Mouse (Mus musculus) CH12.LX (cell line): ENCODE results near the gene Ccdc57. TPM values are rescaled to one million over a fixed set of nuclear protein-coding genes. Genes with fewer than 3 reads are reported as not detected.

Experiments
- DNase-seq: peaks from one replicate; pipeline ENCODE4 v3.0.0-alpha.2; 2013; ENCODE audit errors: extremely low read depth
- H3K27ac ChIP-seq: 2 replicates; pipeline ENCODE4 v1.5.1; 2012; ENCODE audit warnings: low read depth, mild to moderate bottlenecking, control low read depth, moderate library complexity; ENCODE audit not compliant: insufficient read depth
- H3K27me3 ChIP-seq: replicated peaks from 2 replicates; pipeline ENCODE3; 2012; ENCODE audit warnings: inconsistent platforms
- H3K36me3 ChIP-seq, 2 experiments: replicated peaks in 1 of 2; 2 replicates each; pipeline versions ENCODE3 to v1.6.1; 2012; ENCODE audit warnings: inconsistent platforms in 1 of 2, low read length in 1 of 2, mild to moderate bottlenecking in 1 of 2, mixed read lengths in 1 of 2, moderate library complexity in 1 of 2; ENCODE audit not compliant: control insufficient read depth in 1 of 2, insufficient read depth in 1 of 2
- H3K4me1 ChIP-seq, 2 experiments: 2 replicates each; pipeline ENCODE4 v1.6.1; 2012; ENCODE audit warnings: inconsistent platforms in 1 of 2, moderate library complexity in 1 of 2; ENCODE audit not compliant: insufficient read depth in 2 of 2, control insufficient read depth in 1 of 2
- H3K4me2 ChIP-seq: 2 replicates; pipeline ENCODE4 v1.6.1; 2012; ENCODE audit warnings: low read depth, mild to moderate bottlenecking, control low read depth; ENCODE audit not compliant: poor library complexity, insufficient read depth, severe bottlenecking
- H3K4me3 ChIP-seq, 3 experiments: fragments of 150-350 bp in 1 of 3; sonication (generic) in 1 of 3; replicated peaks in 1 of 3; 2 replicates each; pipeline versions ENCODE3 to v1.5.1; 2011 to 2012; ENCODE audit warnings: low read depth in 2 of 3, low read length in 2 of 3, mild to moderate bottlenecking in 2 of 3, moderate library complexity in 2 of 3, control low read depth in 1 of 3, improper control_type of control experiment in 1 of 3, inconsistent platforms in 1 of 3, mixed read lengths in 1 of 3; ENCODE audit not compliant: poor library complexity in 1 of 3
- H3K79me2 ChIP-seq: replicated peaks from 2 replicates; pipeline ENCODE4 v1.6.1; 2012; ENCODE audit warnings: mild to moderate bottlenecking, moderate library complexity; ENCODE audit not compliant: control insufficient read depth, poor library complexity, insufficient read depth, severe bottlenecking; ENCODE audit errors: extremely low read depth
- H3K9ac ChIP-seq: 2 replicates; pipeline ENCODE4 v1.6.1; 2012; ENCODE audit warnings: low read depth, mild to moderate bottlenecking, control low read depth, moderate library complexity; ENCODE audit not compliant: insufficient read depth
- H3K9me3 ChIP-seq: replicated peaks from 2 replicates; pipeline ENCODE3; 2012; ENCODE audit warnings: low read length, inconsistent platforms, mixed read lengths
- CHD1 ChIP-seq: IDR thresholded peaks from 2 replicates; pipeline ENCODE4 v1.6.1; 2012; ENCODE audit warnings: low read depth, low read length, improper control_type of control experiment, inconsistent platforms
- CTCF ChIP-seq, 2 experiments: IDR thresholded peaks in 1 of 2; conservative IDR thresholded peaks in 1 of 2; 2 replicates each; pipeline ENCODE4 v1.5.1; 2011 to 2012; ENCODE audit warnings: low read depth in 2 of 2, low read length in 2 of 2, improper control_type of control experiment in 1 of 2, inconsistent platforms in 1 of 2, mild to moderate bottlenecking in 1 of 2, moderate library complexity in 1 of 2
- E2F4 ChIP-seq: IDR thresholded peaks from 2 replicates; pipeline ENCODE4 v1.6.1; 2011; ENCODE audit warnings: low read depth, low read length, improper control_type of control experiment; ENCODE audit not compliant: insufficient replicate concordance
- ETS1 ChIP-seq: conservative IDR thresholded peaks from 2 replicates; pipeline ENCODE4 v1.6.1; 2012; ENCODE audit warnings: low read depth, mild to moderate bottlenecking, inconsistent platforms, low read length, improper control_type of control experiment, moderate library complexity
- IRF4 ChIP-seq: IDR thresholded peaks from 2 replicates; pipeline ENCODE4 v1.6.1; 2014; ENCODE audit warnings: low read depth, mild to moderate bottlenecking, inconsistent platforms, low read length, improper control_type of control experiment
- JUN ChIP-seq: IDR thresholded peaks from 2 replicates; pipeline ENCODE4 v1.6.1; 2011; ENCODE audit warnings: low read depth, mild to moderate bottlenecking, low read length, improper control_type of control experiment, moderate library complexity; ENCODE audit not compliant: insufficient read depth
- MAFK ChIP-seq: IDR thresholded peaks from 2 replicates; pipeline ENCODE4 v1.6.1; 2011; ENCODE audit warnings: low read length, improper control_type of control experiment; ENCODE audit not compliant: insufficient replicate concordance
- MAX ChIP-seq: IDR thresholded peaks from 2 replicates; pipeline ENCODE4 v1.6.1; 2011; ENCODE audit warnings: low read length, improper control_type of control experiment
- NRF1 ChIP-seq: IDR thresholded peaks from 2 replicates; pipeline ENCODE4 v1.6.1; 2014; ENCODE audit warnings: low read depth, mild to moderate bottlenecking, inconsistent platforms, low read length, improper control_type of control experiment, moderate library complexity
- POLR2A ChIP-seq: IDR thresholded peaks from 2 replicates; pipeline ENCODE4 v1.6.1; 2011; ENCODE audit warnings: low read depth, mild to moderate bottlenecking, improper control_type of control experiment, low read length
- RCOR1 ChIP-seq: conservative IDR thresholded peaks from 2 replicates; pipeline ENCODE4 v1.6.1; 2012; ENCODE audit warnings: low read depth, mild to moderate bottlenecking, inconsistent platforms, low read length, improper control_type of control experiment
- TCF12 ChIP-seq: IDR thresholded peaks from 2 replicates; pipeline ENCODE4 v1.6.1; 2014; ENCODE audit warnings: low read depth, mild to moderate bottlenecking, inconsistent platforms, low read length, improper control_type of control experiment
- USF1 ChIP-seq: IDR thresholded peaks from 2 replicates; pipeline ENCODE4 v1.6.1; 2014; ENCODE audit warnings: low read depth, mild to moderate bottlenecking, inconsistent platforms, low read length, improper control_type of control experiment
- ZKSCAN1 ChIP-seq: IDR thresholded peaks from 2 replicates; pipeline ENCODE4 v1.6.1; 2012; ENCODE audit warnings: low read depth, inconsistent platforms, low read length, improper control_type of control experiment, borderline replicate concordance
- ZNF384 ChIP-seq: IDR thresholded peaks from 2 replicates; pipeline ENCODE4 v1.6.1; 2012; ENCODE audit warnings: low read depth, low read length, improper control_type of control experiment, inconsistent platforms
- dilution Hi-C: fragments of 300-500 bp; cut with MboI; formaldehyde crosslinking; loops from 2 replicates; pipeline ENCODE4 v1.14.3; 2020; ENCODE audit warnings: low sequenced_read_pairs; ENCODE audit not compliant: extremely low pct_unique_long_range_greater_than_20kb, extremely low pct_ligation_motif_present
- in situ Hi-C: fragments of 300-500 bp; cut with MboI; formaldehyde crosslinking; loops from 3 replicates; pipeline ENCODE4 v1.14.3; 2019; ENCODE audit warnings: low sequenced_read_pairs, low pct_ligation_motif_present, low pct_unique_long_range_greater_than_20kb, mixed read lengths
- polyA plus RNA-seq: library from polyadenylated mRNA; unstranded; fragments of >175 nt; gene quantifications from 2 replicates; pipeline ENCODE4 v1.2.1, GENCODE M21; 2012; ENCODE audit warnings: low read depth; ENCODE audit not compliant: insufficient read length
- total RNA-seq, 2 experiments: library from RNA; depleted of rRNA; stranded (reverse); fragments of 300-350 nt in 1 of 2; fragments of >200 nt in 1 of 2; gene quantifications; 2 replicates each; pipeline ENCODE4 v1.2.3; 2012 to 2014

Gene Ccdc57
- total and polyA plus RNA-seq, 3 experiments: 2.3 to 6.0 (median 5.4) TPM

DNA sequence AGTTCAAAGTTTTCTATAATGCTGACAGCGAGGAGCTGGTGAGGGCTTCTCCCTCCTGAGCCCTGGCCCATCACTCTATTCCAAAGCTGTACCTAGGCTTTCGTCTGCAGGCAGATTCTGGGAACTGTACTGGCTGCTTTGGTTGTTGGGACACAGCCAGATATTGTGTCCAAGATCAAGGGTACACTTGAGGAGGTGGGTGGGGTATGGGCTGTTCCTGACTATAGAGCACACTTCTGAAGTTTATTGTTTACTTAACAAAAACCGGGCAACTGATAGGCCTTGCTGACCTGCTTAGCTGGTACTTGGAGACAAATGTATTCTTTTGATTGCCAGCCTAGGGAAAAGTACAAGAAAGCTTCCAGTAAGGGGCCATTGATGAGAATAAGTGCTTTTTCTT, 43.5 kb downstream of the Ccdc57 start:
- TF ChIP-seq MAX (no peak), JUN (no peak), USF1 (no peak)
- TF ChIP-seq, all 38 proteins: peak for 0
- peaks cover 27 to 63% of the 10 kb centered on the region in 2 experiments for H3K36me3 ChIP-seq
- in situ Hi-C loops: loop anchor here (5.0 kb wide), 1 partner anchor 67 kb away; the partner anchor contains the start of gene Fasn

DNA sequence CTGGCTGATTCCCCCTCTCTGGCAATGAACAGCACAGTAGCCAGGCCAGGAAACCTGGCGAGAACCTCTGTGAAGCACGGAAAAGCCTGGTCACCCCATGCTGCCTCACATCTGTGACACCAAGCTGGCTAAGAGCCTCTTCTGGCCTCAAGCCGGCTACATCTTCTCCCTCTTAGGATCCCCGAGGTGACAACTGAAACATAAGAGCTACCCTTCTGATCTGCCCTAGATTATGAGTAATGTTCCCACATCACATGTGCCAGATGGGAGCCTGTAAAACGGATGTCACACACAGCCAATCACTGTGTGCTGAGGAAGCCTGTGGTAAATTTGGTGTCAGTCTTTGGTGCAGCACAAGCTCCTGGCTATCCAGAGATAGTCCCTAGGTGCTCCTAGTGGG, 44.0 kb downstream of the Ccdc57 start:
- Histone ChIP-seq H3K4me3 (no peak overlapping the region), H3K27me3 (no peaks in the 10 kb centered on the region), H3K4me1 (peaks cover 5 to 21% of the 10 kb centered on the region in 2 experiments), H3K79me2 (no peaks in the 10 kb centered on the region), H3K27ac (no peak overlapping the region), H3K9ac (no peak overlapping the region), H3K9me3 (peaks cover 9% of the 10 kb centered on the region), H3K36me3 (peaks cover 24 to 63% of the 10 kb centered on the region in 2 experiments), H3K4me2 (no peak overlapping the region)
- dilution Hi-C loops (no loop called here), in situ Hi-C loops (loop anchor here (5.0 kb wide), 1 partner anchor 66 kb away; the partner anchor contains the start of gene Fasn)
- TF ChIP-seq MAFK (no peak), IRF4 (no peak), TCF12 (no peak), ETS1 (no peak), CTCF (conservative IDR thresholded peaks at IDR 0.05 in 1 of 2, IDR thresholded peaks at IDR 0.05 in 1 of 2; ENCODE audit: low read depth in 2 of 2, low read length in 2 of 2) (no peak), NRF1 (no peak), RCOR1 (no peak), ZNF384 (no peak), POLR2A (no peak), MAX (no peak), CHD1 (no peak), E2F4 (no peak), ZKSCAN1 (no peak)
- no peak for DNase-seq

More for the DNA sequence above, 43.5 kb downstream of the Ccdc57 start:
- no peak overlapping the region for H3K9ac ChIP-seq
- H3K79me2 ChIP-seq: no peaks in the 10 kb centered on the region
- H3K4me1 ChIP-seq: peaks cover 5 to 17% of the 10 kb centered on the region in 2 experiments
- H3K27ac ChIP-seq: no peak overlapping the region
- dilution Hi-C loops: no loop called here
- H3K9me3 ChIP-seq: peaks cover 9% of the 10 kb centered on the region
- H3K4me2 ChIP-seq: no peak overlapping the region
- H3K27me3 ChIP-seq: no peaks in the 10 kb centered on the region
- no peak overlapping the region for H3K4me3 ChIP-seq
- no peak for DNase-seq
